Mouse (Mus musculus) left cerebral cortex, adult 18-20 months (tissue): ENCODE results near the gene Ppm1h. TPM values are rescaled to one million over a fixed set of nuclear protein-coding genes. Genes with fewer than 3 reads are reported as not detected.

Experiments
- DNase-seq, 2 experiments: peaks; one replicate each; pipeline ENCODE4 v3.0.0; 2021 to 2022; ENCODE audit warnings: low spot score in 2 of 2, mixed read lengths in 1 of 2
- total RNA-seq, 2 experiments: library from RNA; stranded (reverse); gene quantifications; 2 replicates each; pipeline ENCODE4 v1.2.3; 2021

The Ppm1h gene
- total RNA-seq, 2 experiments from 2014 or later: 87.4 to 88.5 TPM

DNA sequence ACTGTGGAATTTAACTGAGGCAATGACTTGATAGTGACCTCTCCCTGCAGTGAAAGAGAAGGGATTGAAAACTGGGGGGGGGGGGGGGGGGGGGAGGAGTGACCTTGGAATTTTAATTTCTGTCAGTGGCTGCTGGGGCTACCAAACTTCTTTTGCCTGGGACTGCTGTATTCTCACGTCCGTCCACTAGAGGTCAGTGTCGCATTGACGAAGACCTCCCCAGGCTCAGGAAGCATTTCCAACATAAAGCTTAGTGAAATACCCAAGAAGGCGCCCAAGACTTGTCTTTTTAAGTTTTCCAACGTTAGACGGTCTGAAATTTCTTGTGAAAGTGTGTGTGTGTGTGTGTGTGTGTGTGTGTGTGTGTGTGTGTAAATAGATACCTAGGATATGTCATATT is 125.3 kb downstream of the Ppm1h start:
- DNase-seq: peak; percentile 71 to 86

DNA sequence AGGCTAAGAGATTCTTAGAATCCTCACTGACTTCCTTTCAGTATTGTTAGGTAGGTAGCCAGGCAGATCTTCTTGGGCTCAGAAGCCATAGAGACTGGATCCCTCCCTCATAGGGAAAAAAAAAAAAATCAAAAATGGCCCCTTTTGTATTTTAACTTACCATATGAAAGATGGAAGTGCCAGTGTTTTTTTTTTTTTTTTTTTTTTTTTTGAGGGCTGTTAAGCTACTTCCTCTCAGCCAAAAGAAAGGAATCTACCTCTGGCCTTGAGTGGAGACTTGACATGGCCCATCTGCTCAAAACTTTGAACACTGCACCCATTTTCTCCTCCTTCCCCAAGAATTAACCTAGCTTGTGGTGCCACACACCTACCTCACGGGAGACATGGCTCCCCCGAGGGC is 127.3 kb downstream of the Ppm1h start:
- no peak for DNase-seq

DNA sequence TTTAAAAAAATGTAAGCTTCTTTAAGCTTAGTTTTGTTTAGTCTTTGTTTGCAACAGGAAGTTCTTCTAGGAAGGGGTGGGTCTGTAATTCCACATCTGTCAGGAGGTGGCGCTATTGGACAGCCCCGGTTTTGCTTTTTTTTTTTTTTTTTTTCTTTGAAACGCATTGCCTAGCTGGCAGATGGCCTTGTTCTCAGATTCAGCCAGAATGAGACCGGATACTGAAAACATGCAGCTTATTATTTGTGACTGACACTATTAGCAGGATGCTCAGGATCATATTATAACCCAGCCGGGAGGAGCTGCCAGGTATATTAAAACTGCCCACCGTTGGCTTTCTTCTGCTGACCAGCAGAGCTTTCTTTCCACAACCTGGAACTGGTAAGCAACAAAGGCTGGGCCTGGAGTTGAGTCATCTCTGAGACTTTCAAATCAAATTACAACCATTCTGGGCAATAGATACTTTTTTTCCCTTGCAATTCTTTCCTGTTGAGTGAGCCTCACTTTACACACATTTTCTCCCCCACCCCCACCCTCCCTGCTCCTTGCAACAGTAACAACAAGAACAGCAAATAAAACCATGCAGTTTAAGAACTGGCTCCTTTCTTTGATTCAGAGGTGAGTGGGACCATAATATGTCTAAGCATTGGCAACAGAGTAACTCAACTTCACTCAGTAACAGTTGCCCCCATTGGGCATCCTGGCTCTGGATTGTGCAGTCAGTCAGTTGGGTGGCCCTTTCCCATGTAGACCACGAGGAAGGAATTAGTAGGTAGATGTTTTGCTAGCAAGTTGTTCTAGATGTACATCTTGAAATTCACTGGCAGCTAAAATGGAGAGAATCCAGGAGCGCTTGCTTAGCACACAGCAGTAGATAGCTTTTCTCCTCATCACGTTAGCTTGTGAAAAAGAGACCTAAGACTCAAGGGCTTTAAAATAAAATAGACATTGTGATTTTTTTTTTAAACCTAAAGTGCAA is 128.9 kb downstream of the Ppm1h start:
- peak; percentile 61 to 75 for DNase-seq

DNA sequence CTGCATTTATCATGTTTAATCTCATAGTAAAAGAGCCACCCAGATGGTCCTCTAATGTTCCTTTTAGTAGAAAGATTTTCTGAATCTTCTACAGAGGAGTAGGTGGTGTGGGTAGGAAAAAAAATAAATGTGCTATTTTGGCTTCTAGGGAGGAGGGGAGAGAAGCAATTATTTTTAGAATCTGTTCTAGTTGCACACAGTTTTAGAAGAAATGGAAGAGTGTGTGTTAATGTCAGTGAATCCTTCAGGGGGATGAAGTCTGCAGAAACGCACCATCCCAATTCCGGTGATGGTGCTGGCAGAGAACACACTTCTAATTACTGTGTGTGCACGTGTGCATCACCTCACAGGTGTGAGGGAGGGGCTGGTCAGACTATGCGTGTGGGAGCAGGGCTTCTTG is 129.6 kb downstream of the Ppm1h start:
- no peak for DNase-seq

DNA sequence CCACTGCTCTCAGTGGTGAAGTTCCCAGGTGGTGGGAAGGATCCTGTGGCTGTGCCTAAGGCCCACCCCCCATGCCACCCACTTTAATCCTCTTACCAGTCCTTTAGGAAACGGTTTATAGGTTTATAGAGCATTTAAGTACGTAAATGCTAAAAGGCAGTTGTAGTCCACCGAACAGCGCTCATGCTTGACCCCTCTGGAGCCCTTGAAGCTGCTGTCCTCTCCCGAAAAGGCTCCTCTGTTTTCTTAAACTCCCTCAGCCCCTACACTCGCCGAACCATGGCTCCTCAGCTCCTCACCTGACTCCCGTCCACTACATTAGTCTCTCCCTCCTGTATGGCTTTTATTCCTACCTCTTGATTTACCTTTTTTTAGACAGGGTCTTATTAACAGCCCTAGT is 131.3 kb downstream of the Ppm1h start:
- no peak for DNase-seq

DNA sequence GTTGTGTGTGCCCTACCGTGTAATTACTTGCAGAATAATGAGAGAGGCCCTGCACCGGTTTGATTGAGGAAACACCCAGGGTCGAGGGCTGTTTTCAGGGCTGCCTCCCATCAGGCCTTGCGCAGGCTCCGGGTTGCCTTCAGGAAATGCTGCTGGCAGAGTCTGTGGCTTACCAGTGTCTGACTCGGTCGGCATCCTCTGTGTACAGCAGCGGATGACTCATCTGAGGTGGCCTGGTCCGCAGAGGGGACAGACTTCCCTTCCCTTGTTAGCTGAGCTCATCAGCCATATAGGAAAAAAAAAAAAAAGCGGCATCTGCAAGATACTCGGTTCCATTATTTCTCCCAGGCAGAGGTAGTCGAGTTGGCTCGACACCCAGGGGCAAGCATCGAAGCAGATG is 136.5 kb downstream of the Ppm1h start:
- no peak for DNase-seq

DNA sequence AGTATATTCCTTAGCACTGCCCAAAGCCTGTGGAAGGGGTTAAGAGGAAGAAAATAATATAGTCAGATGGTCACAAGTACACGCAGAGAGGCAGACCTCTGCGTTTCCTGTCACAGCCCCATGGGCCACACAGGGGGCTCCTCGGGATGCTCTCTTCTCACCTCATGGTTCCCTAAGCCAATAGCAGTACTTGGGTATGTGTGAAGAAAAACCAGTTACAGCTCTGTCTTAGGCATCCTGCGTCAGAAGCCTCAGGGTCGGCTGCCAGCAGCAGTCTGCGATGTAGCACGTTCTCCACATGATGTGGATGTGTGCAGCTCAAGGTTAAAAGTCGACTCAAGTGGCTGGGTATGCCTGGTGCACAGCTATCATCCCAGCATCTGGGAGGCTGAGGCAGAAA is 139.2 kb downstream of the Ppm1h start:
- no peak for DNase-seq

DNA sequence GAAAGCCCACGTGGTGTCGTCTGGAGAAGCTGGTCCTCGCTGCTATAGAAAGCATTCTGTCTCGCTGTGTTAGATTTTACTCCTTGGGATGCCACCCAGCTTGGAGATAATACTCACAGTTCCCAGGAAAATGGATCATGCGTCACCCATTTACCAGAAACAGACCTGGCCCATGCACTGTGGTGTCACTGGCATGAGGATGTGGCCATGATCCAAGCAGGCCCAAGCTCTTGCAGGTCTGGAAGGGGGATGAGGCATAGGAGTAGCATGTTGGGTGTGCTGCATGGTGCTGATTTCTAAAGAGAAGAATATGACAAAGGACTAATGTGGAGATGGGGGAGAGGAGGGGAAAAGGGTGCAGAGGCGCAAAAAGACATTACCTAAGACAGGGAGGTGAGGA is 141.2 kb downstream of the Ppm1h start:
- no peak for DNase-seq

DNA sequence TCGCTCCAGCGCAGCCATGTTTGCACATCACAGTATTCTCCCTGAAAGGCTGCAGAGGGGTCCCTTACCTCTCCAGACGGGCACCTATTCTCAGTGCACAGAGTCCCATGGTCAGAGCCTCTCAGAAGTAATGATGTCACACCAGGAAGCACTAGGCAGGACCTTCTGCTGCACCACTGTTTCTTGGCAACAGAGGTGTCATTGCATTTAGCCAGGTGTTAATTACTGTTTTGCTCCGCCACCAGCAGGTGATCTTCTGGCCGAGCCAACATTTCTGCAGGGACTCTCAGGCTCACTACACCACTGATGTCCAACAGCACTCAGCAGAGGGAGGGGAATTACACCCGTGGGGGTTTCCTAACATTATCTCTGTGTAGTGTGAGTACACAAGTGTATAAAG is 143.0 kb downstream of the Ppm1h start:
- no peak for DNase-seq

DNA sequence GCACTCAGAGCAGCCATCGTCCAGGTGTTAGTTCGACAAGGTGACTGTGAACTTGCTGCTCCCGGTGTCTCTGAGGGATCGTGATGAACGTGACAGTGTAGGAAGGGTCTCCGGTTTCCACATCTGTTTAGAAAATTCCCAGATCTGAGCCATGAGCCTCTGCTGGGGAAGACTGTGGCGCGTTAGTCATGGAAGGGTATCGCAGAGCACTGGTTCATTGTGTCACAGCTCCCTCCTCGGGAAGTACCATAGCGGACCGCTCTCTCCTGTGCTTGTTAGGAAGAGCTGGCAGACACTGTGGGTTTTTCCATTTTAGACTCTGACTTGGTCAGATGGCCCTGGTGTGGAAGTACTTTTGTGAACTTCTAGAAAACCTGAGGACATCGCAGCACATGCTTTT is 145.1 kb downstream of the Ppm1h start:
- no peak for DNase-seq

DNA sequence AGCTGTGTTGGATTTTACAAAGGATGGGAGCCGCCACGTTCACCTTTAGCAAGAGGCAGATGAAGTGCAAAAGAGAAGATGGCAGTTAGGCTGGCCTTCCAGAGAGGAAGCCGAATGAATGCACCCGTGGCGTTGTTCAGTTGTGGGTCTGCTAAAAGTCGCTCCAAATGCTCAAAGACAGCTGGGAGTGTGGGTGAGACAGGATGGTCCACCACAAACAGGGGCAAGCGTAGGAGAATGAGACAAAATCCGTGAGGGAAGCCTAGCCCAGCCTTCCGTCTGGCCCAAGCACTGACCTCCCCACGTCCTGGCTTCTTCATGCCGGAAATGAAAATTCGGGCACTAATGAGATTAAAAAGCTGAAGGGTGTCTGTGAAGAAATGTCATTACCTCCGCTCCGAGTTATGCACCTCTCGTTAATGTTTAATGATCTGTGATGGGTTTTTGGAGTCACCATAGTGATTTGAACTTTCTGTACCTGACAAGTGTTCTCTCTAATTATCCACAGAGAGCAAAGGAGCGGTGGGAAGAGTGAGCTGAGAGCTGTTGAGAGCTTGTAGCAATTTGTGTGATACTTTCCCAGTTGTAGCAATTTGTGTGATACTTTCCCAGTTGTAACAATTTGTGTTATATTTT is 148.3 kb downstream of the Ppm1h start:
- DNase-seq: peak in 1 of 2 experiments; percentile 17

DNA sequence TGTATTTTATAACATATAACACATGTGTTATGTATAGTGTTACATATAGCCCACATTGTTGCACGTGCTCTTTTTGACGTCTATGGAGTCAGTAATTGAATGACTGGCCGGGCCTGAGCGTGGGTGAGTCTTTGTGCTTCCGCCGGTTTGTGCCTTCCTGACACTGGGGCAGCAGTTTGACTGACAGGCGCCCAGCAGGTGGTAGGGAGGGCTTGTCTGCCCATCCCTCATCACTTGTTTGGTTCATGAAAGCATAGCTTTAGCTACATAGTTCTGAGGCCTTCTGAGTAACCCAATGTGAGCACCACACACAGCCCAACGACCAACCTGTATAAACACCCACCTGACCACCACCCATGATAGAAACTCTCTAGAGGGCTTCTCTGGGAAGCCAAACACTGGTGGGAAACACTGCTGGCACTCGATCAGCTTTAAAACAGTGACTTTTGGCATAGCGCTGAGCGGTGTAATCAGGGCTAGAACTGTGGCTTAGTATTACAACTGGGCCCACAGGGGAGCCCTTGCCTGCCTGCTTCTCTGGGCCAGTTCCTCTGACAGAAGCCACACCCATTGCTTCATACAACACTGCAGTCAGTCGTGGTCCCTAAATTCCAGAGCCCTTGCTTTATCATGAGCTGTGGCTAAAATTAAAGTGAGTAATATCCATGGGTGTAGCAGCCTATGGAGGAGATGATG is 149.3 kb downstream of the Ppm1h start:
- DNase-seq: no peak

DNA sequence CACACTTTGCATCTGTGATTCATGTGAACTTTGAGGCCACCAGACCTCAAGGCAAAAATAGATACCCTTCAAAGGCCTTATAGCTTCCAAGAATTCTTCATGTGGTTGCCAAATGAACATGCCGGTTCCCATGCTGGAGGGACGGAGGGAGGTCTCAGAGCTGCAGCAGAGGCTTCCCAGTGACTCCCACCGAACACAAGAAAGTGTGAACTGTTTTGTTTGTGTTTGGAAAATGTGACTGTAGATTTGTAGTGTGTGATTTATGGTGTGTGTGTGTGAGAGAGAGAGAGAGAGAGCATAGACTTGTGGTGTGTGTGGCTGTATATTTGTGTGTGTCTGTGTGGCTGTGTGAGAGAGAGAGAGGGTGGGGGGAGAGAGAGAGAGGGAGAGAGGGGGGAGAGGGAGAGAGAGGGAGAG is 151.2 kb downstream of the Ppm1h start:
- no peak for DNase-seq

DNA sequence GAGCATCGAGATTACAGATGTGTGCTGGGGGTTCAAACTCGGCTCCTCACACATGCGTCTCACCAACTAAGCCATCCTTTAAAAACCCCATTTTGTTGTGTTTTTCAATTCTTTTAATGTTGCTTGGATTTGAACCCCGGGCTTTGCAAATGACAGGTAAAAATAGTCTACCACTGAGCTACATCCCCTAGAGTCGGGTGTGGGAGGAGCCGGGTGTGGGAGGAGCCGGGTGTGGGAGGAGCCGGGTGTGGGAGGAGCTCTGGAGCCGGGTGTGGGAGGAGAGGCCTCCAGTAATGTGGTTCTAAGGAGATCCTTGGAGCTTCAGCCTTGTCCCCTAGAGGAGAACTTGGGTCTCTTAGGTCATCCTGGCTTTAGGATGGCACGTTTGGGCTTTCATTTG is 152.1 kb downstream of the Ppm1h start:
- DNase-seq: no peak

DNA sequence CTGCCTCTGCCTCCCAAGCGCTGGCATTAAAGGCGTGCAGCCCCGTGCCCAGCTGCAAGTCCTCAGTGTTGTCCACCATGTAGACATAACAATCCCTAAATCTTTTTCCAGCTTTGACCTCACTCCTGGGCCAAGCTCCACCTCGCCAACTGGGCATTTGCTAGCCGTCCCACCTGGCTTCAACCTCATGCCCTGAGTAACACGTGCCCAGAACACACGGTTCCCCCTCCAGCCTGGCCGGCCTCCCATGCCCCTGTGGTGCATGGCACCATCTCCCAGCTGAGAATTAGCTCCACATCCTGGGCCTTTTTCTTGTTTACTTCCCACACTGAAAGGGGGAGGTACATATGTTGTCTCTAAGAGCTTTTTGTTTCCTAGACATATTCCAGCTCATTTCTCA is 163.5 kb downstream of the Ppm1h start:
- no peak for DNase-seq

DNA sequence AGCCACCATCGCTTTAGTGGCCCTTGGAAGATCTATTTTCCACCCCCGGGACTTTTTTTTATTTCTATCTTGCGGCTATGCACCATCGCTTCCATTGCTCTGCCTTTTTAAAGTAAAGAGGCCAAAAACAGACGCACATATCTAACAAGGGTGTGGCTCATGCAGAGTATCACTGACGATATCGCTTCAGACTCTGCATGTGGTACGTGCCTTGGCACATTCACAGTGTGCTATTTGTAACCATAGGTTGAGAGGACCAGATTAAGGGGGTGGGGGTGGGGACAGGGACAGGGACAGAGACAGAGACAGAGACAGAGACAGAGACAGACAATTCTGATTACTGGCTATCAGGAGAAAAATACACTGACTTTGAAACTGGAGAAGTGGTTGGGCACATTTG is 164.4 kb downstream of the Ppm1h start:
- no peak for DNase-seq

DNA sequence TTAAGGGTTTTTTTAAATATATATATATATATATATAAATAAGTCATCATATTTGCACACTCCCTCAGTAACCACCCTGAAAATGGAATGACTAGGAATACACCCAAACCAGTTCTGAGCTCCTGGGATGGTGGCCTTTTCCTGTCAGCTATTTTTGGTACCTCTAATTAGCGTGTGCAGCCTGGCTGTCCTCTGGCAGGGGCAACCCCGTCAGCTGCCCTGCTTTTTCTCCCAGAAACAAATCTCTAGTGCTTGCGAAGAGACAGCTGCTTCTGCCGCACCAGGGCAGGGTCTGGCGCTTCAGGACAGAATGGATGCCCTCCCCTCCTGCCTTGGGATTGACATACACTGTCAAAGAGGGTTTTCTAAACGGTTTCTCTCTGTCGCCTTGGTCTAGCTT is 166.9 kb downstream of the Ppm1h start:
- peak in 1 of 2 experiments; percentile 36 for DNase-seq

DNA sequence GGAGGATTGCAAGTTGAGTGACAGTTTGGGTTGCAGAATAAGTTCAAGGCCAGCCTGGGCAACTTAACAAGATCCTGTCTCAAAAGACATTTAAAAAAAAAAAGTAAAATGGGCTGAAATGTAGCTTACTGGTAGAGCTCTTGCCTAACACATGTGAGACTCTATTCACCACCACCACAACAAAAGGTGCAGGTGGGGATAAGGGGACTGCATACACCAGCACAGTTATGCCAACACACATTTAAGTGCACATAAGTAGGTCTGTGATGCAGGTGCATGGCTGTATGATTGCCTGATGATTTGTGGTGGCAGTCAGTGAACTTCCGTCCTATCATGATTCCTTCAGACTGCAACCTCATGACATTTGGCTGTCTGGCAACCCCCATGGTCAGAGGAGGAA is 167.9 kb downstream of the Ppm1h start:
- no peak for DNase-seq

DNA sequence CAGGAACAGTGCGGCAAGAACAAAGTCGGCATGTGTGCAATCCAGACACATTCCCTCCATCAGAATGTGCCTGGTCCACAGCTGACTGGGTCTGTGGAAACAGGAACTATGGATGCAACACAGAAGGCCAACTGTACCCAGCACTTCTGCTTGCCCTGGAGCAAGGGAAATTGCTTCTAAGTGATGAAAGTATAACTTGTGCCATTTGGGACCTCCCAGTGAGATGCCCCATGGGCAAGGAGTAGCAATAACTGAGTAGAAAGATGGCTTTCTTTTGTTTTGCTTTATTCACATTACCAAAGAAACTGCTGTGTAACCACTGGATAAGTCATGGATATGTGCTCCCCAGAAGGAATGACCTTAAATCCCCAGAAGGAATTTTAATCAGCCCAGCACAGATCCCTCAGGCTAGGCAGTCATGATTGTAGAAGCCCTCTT is 169.5 kb downstream of the Ppm1h start:
- no peak for DNase-seq

DNA sequence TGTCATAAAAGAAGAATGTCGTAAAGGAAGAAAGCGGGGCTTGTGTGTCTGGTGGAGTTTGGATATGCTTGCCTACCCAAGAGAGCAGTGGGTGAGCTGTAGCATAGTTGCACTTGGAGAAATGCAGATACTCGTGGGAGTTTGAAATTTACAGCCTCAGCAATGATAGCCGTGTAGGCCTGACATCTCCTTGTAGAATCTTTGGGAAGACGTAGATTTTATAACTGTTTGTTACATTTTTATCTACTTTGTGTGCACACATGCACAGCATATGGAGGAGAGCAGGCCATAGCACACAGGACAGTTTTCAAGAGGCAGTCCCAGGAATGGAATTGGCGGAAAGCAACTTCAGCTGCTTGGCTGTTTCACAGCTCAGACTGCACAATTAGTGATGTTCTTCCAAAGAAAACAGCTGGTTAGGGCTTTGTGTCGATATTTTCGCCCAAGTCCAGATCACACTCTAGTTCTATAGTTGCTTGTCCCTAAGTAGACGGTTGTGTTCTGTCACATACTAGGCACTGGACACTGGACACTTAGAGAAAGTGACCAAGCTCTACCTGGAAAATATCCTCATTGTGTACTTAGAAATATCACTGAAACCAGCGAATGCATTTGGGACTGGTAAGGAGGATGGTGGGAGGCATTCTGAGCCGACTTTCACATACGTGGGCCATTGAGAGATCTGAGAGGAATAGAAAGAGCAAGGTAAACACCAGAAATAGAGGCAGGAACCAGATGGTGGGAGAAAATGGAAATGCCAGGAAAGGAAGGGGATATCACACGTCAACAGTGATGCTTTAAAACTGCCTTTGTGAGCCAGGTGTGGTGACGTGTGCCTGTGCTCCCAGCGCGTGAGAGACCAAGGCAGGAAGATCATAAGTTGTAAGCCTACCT is 173.0 kb downstream of the Ppm1h start:
- DNase-seq: peak; percentile 53 to 64

DNA sequence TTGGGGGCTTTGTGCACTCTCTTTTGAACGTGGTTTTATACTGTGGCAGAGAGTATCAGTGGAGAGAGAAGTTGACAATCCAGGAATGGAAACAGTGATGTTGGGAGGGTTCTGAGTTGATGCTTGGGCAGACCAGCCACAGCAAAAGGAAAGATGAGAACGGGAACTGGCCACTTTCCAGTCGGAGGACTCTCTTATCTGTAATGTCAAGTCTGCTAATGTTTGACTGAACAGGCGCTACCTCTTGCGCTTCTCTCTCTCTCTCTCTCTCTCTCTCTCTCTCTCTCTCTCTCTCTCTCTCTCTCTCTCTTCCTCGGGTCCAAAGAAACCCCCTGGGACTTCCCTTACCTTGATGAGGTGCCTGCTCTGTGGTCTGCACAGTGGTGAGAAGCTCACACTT is 176.0 kb downstream of the Ppm1h start:
- DNase-seq: no peak
